Mouse (Mus musculus): ENCODE results near the gene Gm10447.

The Gm10447 gene

GRCm38 (mm10) chr11:53456474-53457371 lies at the start of gene Gm10447, which contains the start of gene Shroom1:
Gene Gm10447, minus strand, starts transcription at chr11:53457110.
Gene Shroom1, plus strand, starts transcription at chr11:53457205.
- DNase-seq (ENCODE audit: low spot score): peak; percentile 59

DNA sequence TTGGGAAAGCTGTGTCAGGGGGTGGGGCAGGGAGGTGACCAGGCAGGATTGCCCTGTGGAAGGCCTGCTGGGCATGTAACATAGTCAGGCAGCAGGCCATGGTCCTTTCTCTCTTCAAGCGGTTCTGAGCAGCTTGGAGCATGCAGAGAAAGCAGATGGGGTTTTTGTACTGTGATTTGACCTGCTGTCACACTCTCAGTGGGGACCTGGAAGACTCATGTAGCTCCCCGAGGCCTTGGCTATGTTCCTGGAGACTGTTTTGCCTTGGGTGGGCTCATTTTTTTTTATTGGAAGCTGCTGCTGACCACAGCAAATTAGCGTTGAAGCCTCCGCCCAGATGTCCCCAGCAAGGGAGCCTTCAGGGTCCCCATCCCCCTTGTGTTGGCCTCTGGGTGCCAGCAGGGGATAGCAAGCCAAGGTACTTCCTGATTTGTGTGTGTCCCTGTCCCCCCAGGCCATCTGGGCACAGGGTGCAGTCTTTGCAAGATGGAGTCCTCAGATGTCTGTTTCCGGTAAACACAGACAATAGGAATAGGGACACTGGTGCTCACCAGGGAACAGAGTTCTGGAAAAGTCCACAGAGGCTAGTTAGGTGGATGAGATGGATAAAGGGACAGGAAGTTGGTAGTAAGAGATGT lies 48.2 kb upstream of the Gm10447 start:
- DNase-seq (ENCODE audit: low spot score): no peak

GRCm38 (mm10) chr11:53504376-53504775 lies 47.5 kb upstream of the Gm10447 start:
- DNase-seq (ENCODE audit: low spot score): no peak

GRCm38 (mm10) chr11:53503738-53504137 lies 46.8 kb upstream of the Gm10447 start:
- no peak for DNase-seq (ENCODE audit: low spot score)

DNA sequence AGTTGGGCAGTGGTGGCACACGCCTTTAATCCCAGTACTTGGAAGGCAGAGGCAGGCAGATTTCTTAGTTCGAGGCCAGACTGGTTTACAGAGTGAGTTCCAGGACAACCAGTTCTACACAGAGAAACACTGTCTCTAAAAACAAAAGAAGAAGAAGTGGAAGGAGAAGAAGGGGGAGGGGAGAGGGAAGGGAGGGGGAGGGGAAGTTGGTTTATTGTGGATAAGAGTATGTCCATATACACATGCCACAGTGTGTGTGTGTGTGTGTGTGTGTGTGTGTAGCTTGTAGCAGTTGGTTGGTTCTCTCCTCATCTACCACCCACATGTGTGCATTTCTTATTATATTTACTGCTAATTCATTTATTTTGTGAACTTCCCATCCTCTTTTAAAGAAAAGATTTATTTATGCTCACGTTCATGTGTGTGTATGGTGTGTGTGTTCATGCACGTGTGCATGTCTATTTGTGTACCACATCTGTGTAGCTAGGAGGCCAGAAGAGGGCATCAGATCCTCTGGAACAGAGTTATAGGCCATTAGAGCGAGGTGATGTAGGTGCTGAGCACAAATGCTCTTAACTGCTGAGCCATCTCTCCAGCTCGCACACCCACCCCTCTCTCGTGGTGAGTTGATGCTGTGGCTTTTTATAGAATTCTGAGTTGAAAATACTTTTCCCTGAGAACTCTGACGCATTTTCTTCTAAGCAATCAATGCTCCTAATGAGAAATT lies 45.3 kb upstream of the Gm10447 start:
- no peak for DNase-seq (ENCODE audit: low spot score)

GRCm38 (mm10) chr11:53500569-53500968 lies 43.7 kb upstream of the Gm10447 start:
- DNase-seq (ENCODE audit: low spot score): no peak

DNA sequence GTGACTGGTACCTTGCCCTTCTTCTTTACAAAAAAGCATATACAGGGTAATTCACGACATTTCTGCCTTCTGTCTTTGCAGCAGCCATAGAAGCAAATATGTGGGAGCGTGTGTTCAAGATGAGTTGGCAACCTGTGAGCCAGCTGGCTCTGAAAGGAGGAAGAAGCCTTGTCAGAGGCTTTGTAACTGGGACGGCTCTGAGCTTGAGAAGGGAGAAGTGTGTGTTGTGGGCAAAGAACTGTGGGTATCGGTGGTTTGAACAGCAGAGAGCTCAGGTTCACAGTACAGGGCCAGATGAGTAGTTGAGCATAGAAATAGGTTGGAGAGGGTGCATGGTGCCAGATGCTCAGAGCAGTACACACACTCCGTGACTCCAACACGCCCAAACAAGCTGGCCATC lies 40.0 kb upstream of the Gm10447 start:
- no peak for DNase-seq (ENCODE audit: low spot score)

DNA sequence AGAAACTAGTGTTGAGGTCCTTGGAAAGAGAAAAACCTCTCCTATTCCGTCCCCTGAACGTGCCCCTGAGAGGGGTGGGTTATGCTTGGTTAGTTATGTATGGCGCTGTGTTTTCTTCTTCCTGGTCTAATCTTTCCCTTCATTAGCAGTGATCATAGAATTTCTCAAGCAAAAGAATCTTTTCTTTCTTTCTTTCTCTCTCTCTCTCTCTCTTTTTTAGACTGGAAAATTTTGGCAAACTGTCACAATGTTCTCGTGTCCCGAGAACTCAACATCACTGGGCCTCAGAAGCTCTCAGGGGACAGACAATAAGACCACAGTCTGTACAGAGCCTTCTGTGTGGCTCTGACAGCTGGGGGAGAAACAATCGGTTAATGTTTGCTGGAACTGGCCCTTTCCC lies 38.5 kb upstream of the Gm10447 start:
- no peak for DNase-seq (ENCODE audit: low spot score)

- DNase-seq (ENCODE audit: low spot score): no peak
These were observed 36.5 kb upstream of the Gm10447 start for GRCm38 (mm10) chr11:53493243-53493955.

DNA sequence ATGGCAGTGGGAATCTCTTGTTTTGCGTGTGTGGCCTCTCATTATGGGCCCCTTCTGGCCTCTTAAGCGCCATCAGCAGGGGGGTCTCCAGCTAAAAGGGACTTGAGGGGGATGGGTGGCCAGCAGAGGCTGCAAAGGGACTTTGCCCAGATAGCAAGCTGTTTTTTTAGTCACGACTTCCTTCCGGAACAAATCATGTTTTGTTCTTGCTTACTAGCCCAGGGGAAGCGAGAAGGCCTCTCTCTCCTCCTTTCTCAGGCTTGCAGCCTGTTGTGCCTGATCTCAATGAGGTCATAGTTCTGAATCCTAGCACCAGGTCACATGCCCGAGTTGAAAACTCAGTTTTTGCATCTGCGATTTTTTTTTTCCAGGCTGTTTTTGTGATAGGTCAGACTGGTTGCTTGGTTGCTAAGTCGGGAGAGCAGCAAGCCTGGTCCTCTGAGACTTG lies 35.1 kb upstream of the Gm10447 start:
- no peak for DNase-seq (ENCODE audit: low spot score)

- no peak for DNase-seq (ENCODE audit: low spot score)
These were observed 32.5 kb upstream of the Gm10447 start for GRCm38 (mm10) chr11:53489421-53489820.

DNA sequence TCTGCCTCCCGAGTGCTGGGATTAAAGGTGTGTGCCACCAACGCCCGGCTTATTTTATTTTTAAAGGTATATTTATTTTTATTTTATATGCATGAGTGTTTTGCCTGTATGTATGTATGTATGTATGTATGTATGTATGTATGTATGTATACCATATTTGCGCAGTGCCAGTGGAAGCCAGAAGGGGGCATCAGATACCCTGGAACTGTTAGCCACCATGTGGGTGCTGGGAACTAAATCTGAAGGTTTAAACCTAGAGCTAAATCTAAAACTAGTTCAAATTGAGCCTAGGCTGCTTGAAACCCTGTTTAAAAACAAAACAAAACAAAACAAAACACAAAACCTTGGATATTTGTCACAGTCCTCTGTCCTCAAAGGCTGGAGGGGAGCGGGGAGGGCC lies 32.1 kb upstream of the Gm10447 start:
- no peak for DNase-seq (ENCODE audit: low spot score)

GRCm38 (mm10) chr11:53486822-53487594 lies 30.1 kb upstream of the Gm10447 start:
- no peak for DNase-seq (ENCODE audit: low spot score)

- DNase-seq (ENCODE audit: low spot score): no peak
These were observed 29.4 kb upstream of the Gm10447 start for GRCm38 (mm10) chr11:53486351-53486750.

DNA sequence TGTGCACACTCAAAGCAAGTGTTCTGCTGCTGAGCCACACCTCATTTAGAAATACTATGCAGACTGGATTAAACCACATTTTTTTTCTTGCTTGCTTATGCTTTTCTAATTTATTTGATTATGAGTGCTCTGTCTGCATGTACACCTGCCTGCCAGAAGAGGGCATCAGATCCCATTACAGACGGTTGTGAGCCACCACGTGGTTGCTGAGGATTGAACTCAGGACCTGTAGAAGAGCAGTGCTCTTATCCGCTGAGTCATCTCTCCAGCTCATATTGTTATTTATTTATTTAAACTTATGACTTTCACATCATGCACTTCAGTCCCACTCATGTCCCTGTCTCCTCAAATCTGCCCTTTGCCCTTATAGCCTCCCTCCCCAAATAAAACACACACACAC lies 28.8 kb upstream of the Gm10447 start:
- DNase-seq (ENCODE audit: low spot score): no peak

DNA sequence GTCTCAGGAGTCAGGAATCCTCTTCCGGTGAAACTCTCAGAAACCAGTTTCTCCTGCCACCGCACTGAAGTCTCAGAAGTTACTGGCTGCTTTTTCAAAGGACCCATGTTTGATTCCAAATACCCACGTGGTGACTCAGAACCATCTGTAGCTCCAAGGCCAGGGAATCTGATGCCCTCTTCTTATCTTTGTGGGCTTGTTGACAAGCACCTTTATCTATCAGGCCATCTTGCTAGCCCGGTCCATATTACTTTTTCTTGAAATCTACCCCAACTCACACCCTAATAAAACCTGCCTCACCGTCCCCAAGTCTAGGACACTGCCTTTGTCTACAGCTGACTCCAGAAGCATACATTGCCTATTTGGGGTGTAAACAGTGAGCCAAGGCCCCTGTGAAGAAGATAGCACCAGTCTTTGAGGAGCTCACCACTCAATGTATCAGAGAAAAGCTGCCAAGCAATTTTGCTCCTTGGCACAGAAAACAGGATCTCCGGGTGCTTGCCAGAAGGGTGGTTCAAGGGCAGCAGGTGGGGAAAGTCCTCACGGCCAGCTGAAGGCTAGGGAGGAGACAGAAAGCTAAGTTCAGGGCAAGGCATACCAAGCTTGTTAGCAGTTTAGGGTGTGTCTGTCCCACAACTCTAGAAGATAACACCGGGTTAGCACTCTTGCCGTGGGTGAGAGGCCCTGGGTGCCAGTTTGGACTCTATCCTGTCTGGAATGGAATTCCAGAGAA lies 26.4 kb upstream of the Gm10447 start:
- peak; percentile 67 for DNase-seq (ENCODE audit: low spot score)

DNA sequence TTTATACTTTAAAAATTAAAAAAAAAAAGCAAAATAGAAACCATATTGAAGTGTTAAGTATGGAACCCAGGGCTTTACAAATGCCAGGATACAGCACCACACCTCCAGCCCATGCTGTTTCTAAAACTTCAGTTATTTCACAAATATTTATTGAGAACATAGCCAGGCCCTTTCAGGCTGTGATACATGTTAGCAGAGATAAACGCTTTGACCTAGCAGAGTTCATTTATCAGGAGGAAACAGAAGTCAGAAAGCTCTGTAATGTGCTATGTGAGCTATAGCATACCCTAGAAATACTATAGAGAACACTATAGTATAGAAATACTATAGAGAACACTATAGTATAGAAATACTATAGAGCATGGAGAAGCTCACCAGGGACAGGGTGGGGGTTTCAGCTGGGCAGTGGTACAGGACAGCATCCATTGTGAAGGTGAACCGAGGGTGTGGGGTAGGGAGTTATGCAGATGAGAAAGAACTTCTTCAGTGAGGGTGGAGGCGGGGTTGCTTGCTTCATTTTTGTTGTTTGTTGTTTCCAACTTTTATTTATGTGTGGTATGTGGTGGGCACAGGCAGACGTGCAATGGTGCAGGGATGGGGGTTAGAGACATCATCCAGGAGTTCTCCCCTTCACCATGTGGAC lies 24.3 kb upstream of the Gm10447 start:
- DNase-seq (ENCODE audit: low spot score): no peak

- no peak for DNase-seq (ENCODE audit: low spot score)
These were observed 22.9 kb upstream of the Gm10447 start, which contains the start of the genes Gm9945 and Sowaha for GRCm38 (mm10) chr11:53479783-53480301. Gene Gm9945, plus strand, starts transcription at chr11:53480166. Gene Sowaha, minus strand, starts transcription at chr11:53480274.

DNA sequence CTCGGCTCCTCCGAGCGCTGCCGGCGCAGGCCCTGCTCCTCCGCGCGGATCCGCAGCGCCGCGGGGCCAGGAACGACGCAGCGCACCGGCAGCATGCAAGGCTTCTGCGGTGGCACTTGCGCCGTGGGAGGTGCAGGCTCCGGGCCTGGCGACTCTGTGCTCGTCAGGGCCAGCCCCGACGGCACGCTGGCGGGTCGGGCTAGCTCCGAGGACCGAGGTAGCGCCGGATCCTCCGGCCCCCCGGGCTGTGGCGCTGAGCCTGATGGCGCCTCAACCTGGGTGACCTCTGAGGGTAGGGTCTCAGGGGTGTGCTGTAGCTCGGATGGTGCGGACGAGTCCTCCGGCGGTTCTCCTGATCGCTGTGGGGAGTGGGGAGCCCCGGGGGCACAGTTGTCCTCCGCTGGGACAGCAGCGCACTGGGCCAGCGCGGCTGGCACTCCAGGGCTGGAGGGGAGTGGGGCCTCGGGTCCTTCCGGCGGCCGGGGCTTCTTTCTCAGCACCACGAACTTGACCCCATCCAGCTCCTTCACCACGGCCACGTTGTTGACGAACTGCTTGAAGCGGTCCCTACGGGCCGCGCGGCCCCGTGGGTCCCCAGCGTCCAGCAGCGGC lies 22.4 kb upstream of the Gm10447 start:
- DNase-seq (ENCODE audit: low spot score): no peak
